Mouse (Mus musculus) ES-Bruce4 (cell line): ENCODE measurements at regions not wholly inside any gene's neighbourhood (a gene's known extent, or its start where the extent isn't known, plus 50 kb on each side); places are given as distances from the start of the nearest gene placed in this dataset.

ENCODE experiments used
- H3K27ac ChIP-seq: 2 replicates; pipeline ENCODE4 v1.5.1; 2012; ENCODE audit warnings: low read length, inconsistent platforms; ENCODE audit not compliant: insufficient read depth
- H3K27me3 ChIP-seq: 2 replicates; pipeline ENCODE4 v1.6.1; 2012; ENCODE audit warnings: mild to moderate bottlenecking, low read length, inconsistent platforms; ENCODE audit not compliant: control insufficient read depth, poor library complexity, insufficient read depth, severe bottlenecking
- H3K36me3 ChIP-seq: 2 replicates; pipeline ENCODE4 v1.6.1; 2012; ENCODE audit warnings: inconsistent platforms, mild to moderate bottlenecking, low read length, moderate library complexity; ENCODE audit not compliant: control insufficient read depth, poor library complexity, insufficient read depth, severe bottlenecking
- H3K4me1 ChIP-seq: one replicate; pipeline ENCODE4 v1.8.1; 2011; ENCODE audit warnings: low read length; ENCODE audit not compliant: control insufficient read depth, insufficient read depth
- H3K4me3 ChIP-seq: 2 replicates; pipeline ENCODE4 v1.5.1; 2011; ENCODE audit warnings: low read depth, mild to moderate bottlenecking, low read length
- H3K9ac ChIP-seq: 2 replicates; pipeline ENCODE4 v1.6.1; 2012; ENCODE audit warnings: low read depth, mild to moderate bottlenecking, inconsistent platforms; ENCODE audit not compliant: poor library complexity, severe bottlenecking
- H3K9me3 ChIP-seq: replicated peaks from 2 replicates; pipeline ENCODE4 v1.6.1; 2012; ENCODE audit warnings: mild to moderate bottlenecking, low read length, inconsistent platforms; ENCODE audit not compliant: control insufficient read depth, poor library complexity, insufficient read depth, severe bottlenecking
- CTCF ChIP-seq: IDR thresholded peaks from one replicate; pipeline ENCODE4 v1.8.1; 2011; ENCODE audit warnings: low read depth, low read length
- EP300 ChIP-seq: IDR thresholded peaks from 2 replicates; pipeline ENCODE4 v1.6.1; 2011; ENCODE audit warnings: low read depth, low read length; ENCODE audit not compliant: insufficient read depth
- POLR2A ChIP-seq: IDR thresholded peaks from one replicate; pipeline ENCODE4 v1.8.1; 2011; ENCODE audit warnings: low read length; ENCODE audit not compliant: insufficient read depth

GRCm38 (mm10) chr13:37553392-37553791, 208.4 kb downstream of the Ly86 start:
- Histone ChIP-seq H3K9me3 (no peaks in the 10 kb centered on the region), H3K36me3 (no peaks in the 10 kb centered on the region), H3K4me3 (no peak overlapping the region), H3K4me1 (peaks cover 4% of the 10 kb centered on the region), H3K27ac (no peak overlapping the region), H3K27me3 (no peaks in the 10 kb centered on the region), H3K9ac (no peak overlapping the region)
- TF ChIP-seq EP300 (no peak), CTCF (no peak), POLR2A (no peak)

GRCm38 (mm10) chr13:37557183-37557582, 212.2 kb downstream of the Ly86 start:
- peaks cover 4% of the 10 kb centered on the region for H3K4me1 ChIP-seq
- no peaks in the 10 kb centered on the region for H3K36me3 ChIP-seq
- TF ChIP-seq POLR2A = no peak
- TF ChIP-seq EP300 = no peak
- no peak for TF ChIP-seq CTCF
- H3K9me3 ChIP-seq = no peaks in the 10 kb centered on the region
- H3K27me3 ChIP-seq = no peaks in the 10 kb centered on the region
- H3K27ac ChIP-seq = no peak overlapping the region
- no peak overlapping the region for H3K4me3 ChIP-seq
- no peak overlapping the region for H3K9ac ChIP-seq

GRCm38 (mm10) chr13:37557766-37558165, 212.8 kb downstream of the Ly86 start:
- no peak overlapping the region for H3K27ac ChIP-seq
- no peak overlapping the region for H3K9ac ChIP-seq
- no peaks in the 10 kb centered on the region for H3K27me3 ChIP-seq
- H3K36me3 ChIP-seq = no peaks in the 10 kb centered on the region
- no peak for TF ChIP-seq CTCF
- TF ChIP-seq EP300 = no peak
- TF ChIP-seq POLR2A = no peak
- H3K4me3 ChIP-seq = no peak overlapping the region
- no peaks in the 10 kb centered on the region for H3K9me3 ChIP-seq
- H3K4me1 ChIP-seq = peaks cover 4% of the 10 kb centered on the region

- Histone ChIP-seq H3K27ac (no peak overlapping the region), H3K4me3 (no peak overlapping the region), H3K9ac (no peak overlapping the region), H3K36me3 (no peaks in the 10 kb centered on the region), H3K27me3 (no peaks in the 10 kb centered on the region), H3K4me1 (peaks cover 4% of the 10 kb centered on the region), H3K9me3 (no peaks in the 10 kb centered on the region)
- no peak for TF ChIP-seq CTCF
- no peak for TF ChIP-seq POLR2A
- no peak for TF ChIP-seq EP300
Observed at GRCm38 (mm10) chr13:37559056-37559455, 214.0 kb downstream of the Ly86 start.

- Histone ChIP-seq H3K36me3 (no peaks in the 10 kb centered on the region), H3K27ac (no peak overlapping the region), H3K4me1 (peaks cover 4% of the 10 kb centered on the region), H3K9me3 (no peaks in the 10 kb centered on the region), H3K9ac (no peak overlapping the region), H3K4me3 (no peak overlapping the region), H3K27me3 (no peaks in the 10 kb centered on the region)
- TF ChIP-seq CTCF (no peak), EP300 (no peak), POLR2A (no peak)
Observed at GRCm38 (mm10) chr13:37559706-37560313, 214.8 kb downstream of the Ly86 start.

GRCm38 (mm10) chr13:37560387-37560786, 215.4 kb downstream of the Ly86 start:
- Histone ChIP-seq H3K4me3 (no peak overlapping the region), H3K27me3 (no peaks in the 10 kb centered on the region), H3K9ac (no peak overlapping the region), H3K27ac (no peak overlapping the region), H3K9me3 (no peaks in the 10 kb centered on the region), H3K4me1 (peaks cover 4% of the 10 kb centered on the region), H3K36me3 (no peaks in the 10 kb centered on the region)
- no peak for TF ChIP-seq CTCF
- no peak for TF ChIP-seq POLR2A
- no peak for TF ChIP-seq EP300

GRCm38 (mm10) chr13:37560800-37561199, 215.8 kb downstream of the Ly86 start:
- Histone ChIP-seq H3K27ac (no peak overlapping the region), H3K36me3 (no peaks in the 10 kb centered on the region), H3K4me1 (peaks cover 4% of the 10 kb centered on the region), H3K9ac (no peak overlapping the region), H3K4me3 (no peak overlapping the region), H3K9me3 (no peaks in the 10 kb centered on the region), H3K27me3 (no peaks in the 10 kb centered on the region)
- no peak for TF ChIP-seq CTCF
